Mouse (Mus musculus): ENCODE data around the gene Ankrd11. TPM values are rescaled to one million over a fixed set of nuclear protein-coding genes. Genes with fewer than 3 reads are reported as not detected.

Gene Ankrd11
- polyA plus RNA-seq, 1 experiment, result 30.1 TPM

Other genes starting within 250 kb of the Ankrd11 start
- 0.05 TPM in 1 of 2 replicates, not detected in the other for gene Cdh15, start 194.3 kb downstream of the Ankrd11 start, polyA plus RNA-seq (2012; rRNA removed)
- gene Spg7, start 20.7 kb upstream of the Ankrd11 start, polyA plus RNA-seq (2012; rRNA removed), result 70.5 and 105 TPM in 2 replicates
- 1,989 and 2,281 TPM in 2 replicates for gene Rpl13, start 60.1 kb upstream of the Ankrd11 start, polyA plus RNA-seq (2012; rRNA removed)
- gene Cpne7, start 75.1 kb upstream of the Ankrd11 start, polyA plus RNA-seq (2012; rRNA removed), result 0.53 and 0.97 TPM in 2 replicates
- gene Sult5a1, start 116.0 kb upstream of the Ankrd11 start, polyA plus RNA-seq (2012; rRNA removed), result 0.99 and 1.2 TPM in 2 replicates
- 627 and 877 TPM in 2 replicates for gene Dpep1, start 144.0 kb upstream of the Ankrd11 start, polyA plus RNA-seq (2012; rRNA removed)
- gene Chmp1a, start 170.5 kb upstream of the Ankrd11 start, polyA plus RNA-seq (2012; rRNA removed), result 138 and 168 TPM in 2 replicates
- gene Spata33, start 170.6 kb upstream of the Ankrd11 start, polyA plus RNA-seq (2012; rRNA removed), result 0.24 and 0.69 TPM in 2 replicates
- gene Cdk10, start 182.6 kb upstream of the Ankrd11 start, polyA plus RNA-seq (2012; rRNA removed), result 37.4 and 38.5 TPM in 2 replicates
- 7.8 and 9.0 TPM in 2 replicates for gene Spata2l, start 194.0 kb upstream of the Ankrd11 start, polyA plus RNA-seq (2012; rRNA removed)
- gene Zfp276, start 211.9 kb upstream of the Ankrd11 start, polyA plus RNA-seq (2012; rRNA removed), result 22.3 and 31.6 TPM in 2 replicates
- gene Vps9d1, start 212.1 kb upstream of the Ankrd11 start, polyA plus RNA-seq (2012; rRNA removed), result 32.9 and 47.0 TPM in 2 replicates

Data from large intestine, adult 2 months (tissue).